Mouse (Mus musculus): ENCODE results near the gene Fat2.

DNA sequence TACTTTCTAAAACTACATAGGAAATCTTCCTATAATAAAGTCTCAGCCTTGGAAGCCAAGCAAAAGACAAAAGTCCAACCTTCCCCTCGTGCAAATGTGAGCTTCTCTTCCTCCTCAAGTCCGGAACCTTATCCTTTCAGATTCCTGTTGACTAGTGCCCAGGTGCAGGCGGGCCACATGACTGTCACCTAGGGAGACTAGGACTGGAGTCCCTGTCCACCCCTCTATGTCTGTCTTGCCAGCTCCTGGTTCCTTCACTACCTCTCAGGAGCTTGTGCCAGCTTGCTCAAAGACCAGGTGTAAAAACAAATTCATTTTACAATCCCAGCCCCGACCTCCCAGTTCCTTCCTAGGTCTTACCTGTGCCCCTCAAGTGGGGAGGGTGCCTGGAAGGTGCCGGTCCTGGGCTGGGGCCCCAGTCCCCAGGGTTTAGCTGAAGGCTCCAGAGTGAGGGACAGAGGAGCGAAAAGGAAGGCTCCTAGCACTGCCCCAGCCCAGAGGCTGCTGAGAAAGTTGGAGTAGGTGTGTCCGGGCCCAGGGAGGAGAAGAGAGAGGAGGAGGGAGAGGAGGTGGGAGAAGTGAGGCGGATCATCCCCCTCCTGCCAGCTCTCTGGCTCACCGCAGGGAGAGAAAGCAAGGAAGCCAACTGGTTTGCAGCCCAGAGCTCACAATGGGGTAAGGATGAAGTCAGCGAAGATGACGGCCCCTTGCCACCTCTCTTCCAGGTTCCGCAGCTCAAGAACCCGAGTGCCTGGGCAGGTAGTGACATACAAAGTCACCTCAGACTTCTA, at the start of gene Fat2:
- TF ChIP-seq EP300 (IDR thresholded peaks at IDR 0.05; ENCODE audit: low read depth) (no peak), CTCF (IDR thresholded peaks at IDR 0.05; ENCODE audit: low read depth) (no peak)

Measured in liver, postnatal 0 days (tissue).